Mouse (Mus musculus): ENCODE measurements around the gene Trmo.

Trmo gene

GRCm38 (mm10) chr4:46341831-46342680 lies 47.2 kb downstream of the Trmo start:
- DNase-seq (ENCODE audit: low spot score in 2 of 2), result no peak

GRCm38 (mm10) chr4:46339584-46339983 lies 49.7 kb downstream of the Trmo start:
- DNase-seq (ENCODE audit: low spot score in 2 of 2), result no peak

GRCm38 (mm10) chr4:46339026-46339425 lies 50.2 kb downstream of the Trmo start:
- DNase-seq (ENCODE audit: low spot score in 2 of 2), result no peak

GRCm38 (mm10) chr4:46337990-46338389 lies 51.2 kb downstream of the Trmo start:
- DNase-seq (ENCODE audit: low spot score in 2 of 2), result no peak

DNA sequence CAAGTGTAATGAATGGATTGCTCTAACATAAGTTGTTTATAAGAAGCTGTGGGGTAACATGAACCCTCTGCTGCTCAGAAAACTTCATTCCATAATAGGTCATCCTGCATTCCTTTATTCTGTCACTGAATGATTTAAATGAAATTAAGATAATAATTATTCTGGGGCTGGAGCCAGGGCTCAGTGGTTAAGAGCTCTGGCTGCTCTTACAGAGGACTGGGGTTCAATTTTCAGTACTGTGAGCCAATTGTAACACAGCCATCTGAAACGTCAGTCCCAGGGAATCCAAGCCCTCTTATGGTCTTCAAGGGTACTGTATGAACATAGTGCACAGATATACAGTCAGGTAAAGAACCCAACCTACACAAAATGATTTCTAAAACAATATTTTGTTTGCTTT lies 53.4 kb downstream of the Trmo start:
- no peak for DNase-seq (ENCODE audit: low spot score in 2 of 2)

DNA sequence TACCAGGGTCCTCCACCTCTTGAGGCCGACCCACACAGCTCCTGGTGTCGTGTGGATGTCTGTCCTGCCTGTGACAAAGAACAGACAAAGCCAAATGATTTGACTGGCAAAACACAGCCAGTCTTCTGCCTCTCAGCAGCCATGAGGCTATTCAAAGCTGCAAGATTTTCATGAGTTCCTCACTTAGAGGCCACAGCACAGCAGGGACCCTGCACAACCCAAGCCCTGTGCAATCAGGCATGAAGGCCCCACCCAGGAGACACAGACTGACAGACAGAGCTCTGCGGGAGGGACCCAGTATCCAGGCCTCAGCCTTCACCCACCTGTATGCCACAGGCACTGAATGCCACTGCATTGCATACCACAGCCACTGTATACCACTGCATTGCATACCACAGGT lies 60.3 kb downstream of the Trmo start:
- no peak for DNase-seq (ENCODE audit: low spot score in 2 of 2)
